8 mouse cellular contexts compared by ENCODE assay signal in the genomic region with DNA sequence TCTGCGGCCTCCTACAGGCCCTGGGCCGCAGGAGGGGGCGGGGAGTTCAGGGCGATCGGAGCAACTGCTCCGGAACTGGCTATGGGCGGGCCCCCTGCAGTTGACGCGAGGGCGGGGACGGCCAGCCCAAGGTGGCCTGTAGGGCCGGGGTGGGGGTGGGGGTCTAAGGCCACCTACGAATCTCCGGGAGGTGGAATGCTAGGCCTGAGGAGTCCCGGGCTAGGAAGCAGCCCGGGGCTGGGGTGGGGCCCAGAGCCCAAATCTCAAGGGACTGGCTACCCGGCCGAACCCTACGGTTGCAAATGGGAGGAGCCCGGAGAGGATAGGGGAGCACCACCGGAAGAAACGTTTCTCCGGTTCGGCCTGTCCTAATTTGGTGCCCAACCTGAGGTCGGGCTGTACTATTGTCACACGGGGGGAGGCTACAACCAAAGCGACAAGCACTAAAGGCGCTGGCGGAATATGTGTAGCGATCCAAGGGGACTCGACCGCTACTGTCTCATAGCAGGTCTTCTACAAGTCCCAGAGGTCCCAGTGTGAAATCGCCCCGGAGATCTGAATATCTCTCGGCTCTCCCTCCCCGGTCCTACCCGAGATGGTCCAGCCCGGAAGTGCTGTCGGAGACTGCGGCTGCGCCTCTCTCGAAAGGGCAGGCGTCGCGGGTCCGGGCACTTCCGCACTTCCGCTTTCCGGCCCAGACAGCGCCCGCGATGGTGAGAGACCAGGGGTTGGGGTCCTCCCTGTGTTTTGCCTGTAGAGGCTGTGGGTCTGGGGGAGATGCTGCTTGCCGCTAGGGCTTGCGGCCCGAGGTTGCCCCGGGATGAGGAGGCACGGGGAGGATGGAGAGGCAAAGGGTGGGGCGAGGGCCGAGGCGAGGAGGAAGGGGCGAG. TPM values are rescaled to one million over a fixed set of nuclear protein-coding genes. Genes with fewer than 3 reads are reported as not detected.
A peak's percentile ranks its signal among the peaks of the same experiment; 100 is the strongest.
DNase-seq lines count a peak whose midpoint lies in the region; ATAC-seq and TF ChIP-seq lines count a peak whose summit lies in the region.

A gene (minus strand): TSS at position 388 of the 890 bp plus-strand sequence.
A gene (plus strand): TSS at position 620 of the 890 bp plus-strand sequence.

- peaks cover 13% of the 10 kb centered on the region; the same call in 1 of the 2 replicates for H3K4me1 ChIP-seq in hindbrain, postnatal 0 days (ENCODE audit: insufficient read depth, low read length)

- no peaks in the 10 kb centered on the region for H3K27me3 ChIP-seq in hindbrain, postnatal 0 days (ENCODE audit: insufficient read depth, low read length)

- peak; percentile 28 for TF ChIP-seq CTCF in gastrocnemius, adult 2 months (IDR thresholded peaks at IDR 0.05)
- TF ChIP-seq CTCF in hindbrain, postnatal 0 days (IDR thresholded peaks at IDR 0.05; ENCODE audit: low read depth): peak; percentile 12; the same call in 1 of the 2 replicates
- no peak; the same call in 1 of the 2 replicates for TF ChIP-seq CTCF in left cerebral cortex, adult 2 months (IDR thresholded peaks at IDR 0.05)

- peak within 1 kb of the TSS; percentile 72 for H3K4me3 ChIP-seq in gastrocnemius, adult 2 months
- peak within 1 kb of the TSS; percentile 82 for H3K4me3 ChIP-seq in hindbrain, postnatal 0 days (ENCODE audit: low read length)
- H3K4me3 ChIP-seq in left cerebral cortex, adult 2 months: peak within 1 kb of the TSS; percentile 93

- peaks cover 42% of the 10 kb centered on the region for H3K36me3 ChIP-seq in hindbrain, postnatal 0 days (ENCODE audit: insufficient read depth, low read length)

- H3K9ac ChIP-seq in hindbrain, postnatal 0 days (replicated peaks; ENCODE audit: low read length): peak within 1 kb of the TSS; percentile 89

- peak; percentile 75 for ATAC-seq in common myeloid progenitor, adult 5-6 weeks (replicated peaks; ENCODE audit: low read depth, poor library complexity, severe bottlenecking)
- peak; percentile 97 for ATAC-seq in hindbrain, postnatal 0 days
- ATAC-seq in megakaryocyte, adult 5-6 weeks (ENCODE audit: poor library complexity, severe bottlenecking): peak; percentile 77

- H3K9me3 ChIP-seq in hindbrain, postnatal 0 days (ENCODE audit: low read length): no peaks in the 10 kb centered on the region

- peak; percentile 98 for DNase-seq in ZHBTc4 (ENCODE audit: low read depth, low spot score)
- peak; percentile 95 for DNase-seq in gastrocnemius, adult 2 months
- peak; percentile 97 for DNase-seq in hindbrain, postnatal 0 days (ENCODE audit: low spot score)
- peak; percentile 88 to 89 for DNase-seq in left cerebral cortex, adult 2 months (ENCODE audit: extremely low spot score in 1 of 2, low spot score in 2 of 2)
- peak; percentile 89 to 92 for DNase-seq in right cerebral cortex, adult 2 months (ENCODE audit: low spot score in 2 of 2)
- DNase-seq in urinary bladder, postnatal 14 days (ENCODE audit: low spot score): peak; percentile 93

- peak within 1 kb of the TSS; percentile 99 for H3K27ac ChIP-seq in gastrocnemius, adult 2 months
- H3K27ac ChIP-seq in hindbrain, postnatal 0 days: peak within 1 kb of the TSS; percentile 95
- H3K27ac ChIP-seq in left cerebral cortex, adult 2 months: peak within 1 kb of the TSS; percentile 100

- intact Hi-C loops in gastrocnemius, adult 2 months (cut with DNase I): loop anchor here (2.0 kb wide), 2 partner anchors 35 to 49 kb away; a partner anchor contains a TSS
- intact Hi-C loops in left cerebral cortex, adult 2 months (cut with DNase I): loop anchor here (2.0 to 5.0 kb wide), 3 partner anchors 33 to 330 kb away; a partner anchor contains a TSS

- peak within 1 kb of the TSS; percentile 66 for H3K4me2 ChIP-seq in hindbrain, postnatal 0 days (ENCODE audit: low read depth, low read length)

- WGBS in hindbrain, postnatal 0 days: 1% methylated on average over 59 of the region's 61 CpGs

RNA-seq across cellular contexts. Expression of the first gene that starts in this region (rescaled TPM):
- total RNA-seq in common myeloid progenitor, adult 5-6 weeks (2017): 20.7 and 33.1 TPM in 2 replicates
- 10 to 100 TPM; 14.1 to 15.5 TPM for total RNA-seq in gastrocnemius, adult 2 months (2021)
- total RNA-seq in hindbrain, postnatal 0 days (2014; rRNA removed): 26.2 and 33.1 TPM in 2 replicates
- polyA plus RNA-seq in hindbrain, postnatal 0 days (2015; fragmentation: Nextera tagmentation; extraction: Ambion mirVana): 57.5 and 61.8 TPM in 2 replicates
- total RNA-seq in left cerebral cortex, adult 2 months (2021): 10 to 100 TPM; 47.0 to 49.6 TPM
- total RNA-seq in megakaryocyte, adult 5-6 weeks (2015): 20.1 and 23.6 TPM in 2 replicates
- 14.1 and 15.9 TPM in 2 replicates for total RNA-seq in megakaryocyte, adult 5-6 weeks (2017)

RNA-seq across cellular contexts. Expression of the second gene that starts in this region (rescaled TPM):
- total RNA-seq in common myeloid progenitor, adult 5-6 weeks (2017): 175 and 193 TPM in 2 replicates
- 10 to 100 TPM; 47.4 to 53.4 TPM for total RNA-seq in gastrocnemius, adult 2 months (2021)
- total RNA-seq in hindbrain, postnatal 0 days (2014; rRNA removed): 178 and 195 TPM in 2 replicates
- polyA plus RNA-seq in hindbrain, postnatal 0 days (2015; fragmentation: Nextera tagmentation; extraction: Ambion mirVana): 475 and 479 TPM in 2 replicates
- 100 to 1,000 TPM; 251 to 255 TPM for total RNA-seq in left cerebral cortex, adult 2 months (2021)
- total RNA-seq in megakaryocyte, adult 5-6 weeks (2015): 255 and 284 TPM in 2 replicates
- total RNA-seq in megakaryocyte, adult 5-6 weeks (2017): 427 and 451 TPM in 2 replicates

Comparison
In these comparisons a context has a peak if more than half of its experiments do, and no peak if none do; other contexts are left out.
1. Peak in every context shown above with its lines: DNase-seq, ATAC-seq, H3K4me3 ChIP-seq and H3K27ac ChIP-seq.